Mouse (Mus musculus) kidney, adult 2 months (tissue): ENCODE data around the gene Taf8.

Experiments used
- CTCF ChIP-seq: fragments of 200-500 bp; conservative IDR thresholded peaks from 2 replicates; pipeline ENCODE4 v1.5.1; 2011; ENCODE audit warnings: low read depth, mild to moderate bottlenecking, control low read depth, low read length, moderate library complexity, mixed read lengths; ENCODE audit not compliant: insufficient read depth, insufficient read length
- POLR2A ChIP-seq: fragments of 200-500 bp; IDR thresholded peaks from one replicate; pipeline ENCODE4 v1.6.1; 2011; ENCODE audit warnings: low read depth, low read length, control low read depth

DNA sequence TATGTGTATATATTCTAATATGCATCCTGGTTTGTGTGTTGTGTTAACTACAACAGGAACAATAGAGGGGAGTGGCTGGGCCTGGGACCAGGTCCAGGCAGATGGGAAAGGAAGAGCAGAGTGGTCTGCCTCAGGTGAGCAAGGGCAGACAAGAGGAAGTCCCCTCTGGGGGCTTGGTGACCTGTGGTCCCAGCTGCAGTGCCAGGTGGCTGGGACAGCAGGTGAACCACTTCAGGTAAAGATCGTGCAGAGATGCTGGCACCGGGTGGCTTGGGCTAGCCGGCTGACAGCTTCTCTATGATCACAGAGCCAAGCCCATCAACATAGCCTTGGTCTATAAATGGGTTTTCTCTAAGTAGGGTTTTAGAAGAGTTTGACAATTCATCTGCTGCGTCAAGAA lies 32.0 kb downstream of the Taf8 start:
- TF ChIP-seq POLR2A (no peak), CTCF (no peak)
